Mouse (Mus musculus): ENCODE data around the gene Olfr47.
"Not testable (repeated sequence)": the region's sequence is repeated elsewhere in the genome, so short reads cannot be mapped to it uniquely, and the experiment has no call there.

Gene Olfr47

DNA sequence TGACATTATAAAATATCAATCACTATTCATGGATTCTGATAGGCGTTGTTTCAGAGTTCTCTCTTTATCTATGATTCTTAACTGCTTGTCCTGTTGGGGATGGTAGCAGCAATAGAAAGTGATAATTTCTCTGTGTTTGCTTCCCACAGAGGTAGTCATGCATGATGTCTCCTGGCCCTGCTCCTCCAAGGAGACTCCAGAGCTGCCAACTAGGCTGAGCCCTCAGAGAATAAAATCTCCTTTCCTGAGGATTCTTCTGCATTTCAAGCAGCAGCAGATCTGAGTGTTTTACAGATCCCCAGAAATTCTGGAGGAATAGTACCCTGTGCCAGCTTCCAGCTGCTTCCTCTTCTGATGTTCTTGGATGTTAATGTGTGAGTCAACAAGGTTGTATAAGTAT lies at the start of gene Olfr47:
Gene Olfr47, plus strand, starts transcription at position 275 of the 400 bp plus-strand sequence.
- not testable (repeated sequence) for DNase-seq (ENCODE audit: extremely low read depth, low read depth)

DNA sequence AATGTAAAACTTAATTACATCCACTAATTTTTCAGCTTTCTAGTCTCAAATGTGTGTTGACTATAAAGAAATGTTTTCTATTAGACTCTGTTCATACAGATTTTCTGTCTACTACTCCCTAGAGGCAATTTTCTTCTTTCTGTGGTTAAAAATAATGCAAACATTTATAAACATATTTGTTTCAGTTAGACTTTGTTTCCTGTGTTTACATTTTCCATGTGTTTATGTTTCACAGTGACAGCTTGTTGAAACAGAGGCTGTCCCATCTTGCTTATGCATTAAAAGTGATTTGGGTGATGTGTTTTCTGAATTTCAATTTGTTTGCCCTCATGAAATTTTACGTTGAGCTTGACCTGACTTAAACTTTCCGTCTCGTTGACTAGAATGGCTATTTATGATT lies 40.3 kb upstream of the Olfr47 start:
- DNase-seq (ENCODE audit: extremely low read depth, low read depth): no peak

- no peak for DNase-seq (ENCODE audit: extremely low read depth, low read depth)
These were observed 34.5 kb upstream of the Olfr47 start, which contains the start of gene Olfr435 for GRCm38 (mm10) chr6:43196781-43197180. TSS of gene Olfr435 (plus strand) at chr6:43197146.

DNA sequence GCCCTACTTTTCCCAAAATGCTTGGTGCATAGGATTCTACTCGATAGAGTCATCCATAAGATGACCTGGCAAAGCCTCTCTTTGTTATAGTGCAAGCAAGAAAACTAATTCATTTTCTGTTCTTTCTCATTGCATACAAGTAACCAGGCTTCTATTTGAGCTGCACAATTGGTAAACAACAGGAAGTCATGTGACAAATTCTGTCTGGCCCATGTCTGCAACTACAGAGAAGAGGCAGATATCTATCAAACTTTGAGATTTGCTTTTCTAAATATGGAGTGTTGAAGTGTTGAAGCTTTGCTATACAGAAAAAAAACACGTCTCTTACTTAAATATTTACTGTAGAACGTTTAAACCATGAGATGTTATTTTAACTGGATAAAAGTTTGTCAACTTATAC lies 33.2 kb upstream of the Olfr47 start:
- no peak for DNase-seq (ENCODE audit: extremely low read depth, low read depth)

- no peak for DNase-seq (ENCODE audit: extremely low read depth, low read depth)
These were observed 28.5 kb upstream of the Olfr47 start for GRCm38 (mm10) chr6:43202786-43203185.

DNA sequence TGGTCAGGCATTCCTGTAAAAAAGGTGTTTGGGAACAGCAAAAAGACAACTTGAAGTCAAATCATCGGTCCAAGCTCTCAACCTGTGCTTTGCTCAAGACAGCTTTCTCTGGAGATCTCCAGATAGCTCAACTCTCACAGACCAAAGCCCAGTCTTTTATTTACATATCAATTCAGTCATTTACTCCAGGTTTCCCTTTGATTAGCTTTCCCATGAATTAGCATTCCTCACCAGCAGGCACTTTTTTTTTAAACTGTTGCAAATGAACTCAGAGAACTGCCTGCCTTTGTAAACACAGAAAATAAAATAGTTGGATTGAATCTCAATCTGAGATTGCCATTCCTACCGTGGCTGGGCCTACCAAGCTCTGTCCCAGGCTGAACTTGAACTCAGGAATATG lies 26.0 kb upstream of the Olfr47 start:
- DNase-seq (ENCODE audit: extremely low read depth, low read depth): no peak

GRCm38 (mm10) chr6:43212873-43213272 lies 18.5 kb upstream of the Olfr47 start, which contains the start of gene Olfr434:
TSS of gene Olfr434 (plus strand) at chr6:43213021.
- not testable (repeated sequence) for DNase-seq (ENCODE audit: extremely low read depth, low read depth)

GRCm38 (mm10) chr6:43242061-43242460 lies 10.7 kb downstream of the Olfr47 start:
- DNase-seq (ENCODE audit: extremely low read depth, low read depth): no peak

- DNase-seq (ENCODE audit: extremely low read depth, low read depth): no peak
These were observed 16.1 kb downstream of the Olfr47 start for GRCm38 (mm10) chr6:43247396-43247795.

DNA sequence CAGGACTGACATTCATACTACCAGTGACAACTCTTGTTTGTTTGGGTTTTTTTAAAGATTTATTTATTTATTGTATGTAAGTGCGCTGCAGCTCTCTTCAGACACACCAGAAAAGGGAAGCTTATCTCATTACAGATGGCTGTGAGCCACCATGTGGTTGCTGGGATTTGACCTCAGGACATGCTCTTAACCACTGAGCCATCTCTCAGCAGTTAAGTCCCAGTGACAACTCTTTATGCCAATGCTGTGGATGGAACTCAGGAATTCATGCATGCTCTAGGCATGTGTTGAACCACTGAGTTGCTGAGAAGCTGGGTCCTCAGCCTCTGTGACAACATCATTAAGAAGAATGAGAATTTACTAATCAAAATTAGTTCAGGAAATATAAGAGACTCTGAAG lies 21.7 kb downstream of the Olfr47 start:
- no peak for DNase-seq (ENCODE audit: extremely low read depth, low read depth)

DNA sequence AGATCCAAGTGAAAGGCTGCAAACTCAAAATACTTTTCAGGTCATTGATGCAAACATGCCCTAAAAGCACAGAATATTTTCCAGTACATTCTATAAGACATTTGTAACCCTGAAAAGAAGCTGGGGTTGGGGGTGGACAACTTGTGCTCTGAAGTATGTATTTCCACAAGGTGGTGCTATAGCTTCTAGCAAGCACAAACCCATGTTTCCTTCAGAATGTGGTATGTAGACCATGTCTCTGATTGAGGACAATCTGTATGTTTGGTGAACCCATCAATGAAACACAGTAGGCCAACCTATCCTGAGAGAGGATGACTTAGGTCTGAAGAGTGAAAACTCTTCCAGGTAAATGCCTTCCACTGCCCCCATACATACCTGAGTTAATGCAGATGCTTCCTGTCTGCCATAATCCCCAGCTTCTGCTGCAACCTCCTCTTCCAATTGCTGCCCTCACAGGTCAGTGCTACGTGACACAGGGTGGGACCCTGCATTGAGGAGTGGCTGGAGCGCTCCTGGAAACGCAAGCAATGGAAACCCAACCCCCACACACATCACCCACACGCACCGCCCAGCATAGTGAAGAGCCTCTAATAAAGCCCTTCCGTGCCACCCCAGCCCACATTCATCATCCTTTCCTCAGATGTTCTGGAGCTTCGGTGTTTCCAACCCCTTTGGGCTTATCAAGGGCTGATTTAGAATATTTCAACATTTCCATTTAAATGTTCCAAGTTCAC lies 23.0 kb downstream of the Olfr47 start:
- no peak for DNase-seq (ENCODE audit: extremely low read depth, low read depth)

GRCm38 (mm10) chr6:43260756-43261155 lies 29.4 kb downstream of the Olfr47 start:
- no peak for DNase-seq (ENCODE audit: extremely low read depth, low read depth)

DNA sequence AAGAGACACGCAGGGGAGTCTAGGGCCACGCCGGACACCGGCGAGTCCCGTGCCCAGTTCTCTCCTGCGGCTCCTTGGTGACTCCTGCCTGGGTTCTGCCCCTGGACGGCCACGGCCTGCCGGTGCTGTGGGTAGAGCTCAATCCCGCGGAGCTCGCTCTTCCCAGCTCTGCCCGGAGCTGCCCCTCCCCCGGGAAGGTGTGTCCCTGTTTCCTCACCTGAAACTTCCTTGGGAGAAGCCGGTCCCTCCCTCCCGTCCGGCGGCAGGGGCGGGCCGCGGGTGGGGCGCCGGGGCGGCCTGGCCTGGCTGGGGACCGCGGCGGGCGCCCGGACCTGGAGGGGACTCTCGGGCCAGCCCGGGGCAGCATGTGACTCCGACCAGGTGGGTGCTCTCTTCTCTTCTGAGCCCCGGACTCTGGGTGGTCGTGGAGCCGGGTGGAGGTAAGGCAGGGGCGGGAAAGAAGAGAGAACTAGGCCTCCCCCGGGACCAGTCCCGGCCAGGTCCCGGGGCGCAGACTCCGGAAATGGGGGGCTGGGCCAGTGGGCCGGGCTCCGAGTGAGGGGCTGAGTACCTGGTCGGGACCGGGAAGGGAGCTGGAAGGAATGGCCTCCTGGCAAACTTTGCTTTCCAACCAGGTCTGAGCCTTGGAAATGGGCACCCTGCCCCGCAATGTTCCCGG lies 34.2 kb downstream of the Olfr47 start, which contains the start of gene Arhgef5:
Gene Arhgef5, plus strand, starts transcription at position 220 of the 679 bp plus-strand sequence.
- no peak for DNase-seq (ENCODE audit: extremely low read depth, low read depth)

DNA sequence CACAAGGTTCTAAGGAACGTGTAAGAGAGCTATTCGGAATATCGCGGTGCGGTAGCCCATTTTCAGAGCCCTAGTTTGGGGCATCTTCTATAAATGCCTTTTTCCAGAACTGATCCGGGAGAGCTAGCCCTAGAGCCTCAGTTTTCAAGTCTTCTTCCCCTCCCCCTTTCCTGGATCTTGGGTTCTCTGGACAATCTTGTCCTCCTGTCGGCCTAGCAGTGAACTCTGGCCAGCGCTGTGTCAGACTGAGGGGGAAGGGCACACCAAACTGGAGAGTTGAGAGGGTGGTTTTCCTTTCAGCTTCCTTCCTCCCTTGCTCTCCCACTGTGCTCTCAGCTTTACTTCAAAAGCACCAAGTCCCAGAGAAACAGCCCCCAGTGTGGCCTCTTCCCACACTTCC lies 35.0 kb downstream of the Olfr47 start:
- no peak for DNase-seq (ENCODE audit: extremely low read depth, low read depth)

GRCm38 (mm10) chr6:43272597-43272996 lies 41.3 kb downstream of the Olfr47 start:
- DNase-seq (ENCODE audit: extremely low read depth, low read depth): no peak

DNA sequence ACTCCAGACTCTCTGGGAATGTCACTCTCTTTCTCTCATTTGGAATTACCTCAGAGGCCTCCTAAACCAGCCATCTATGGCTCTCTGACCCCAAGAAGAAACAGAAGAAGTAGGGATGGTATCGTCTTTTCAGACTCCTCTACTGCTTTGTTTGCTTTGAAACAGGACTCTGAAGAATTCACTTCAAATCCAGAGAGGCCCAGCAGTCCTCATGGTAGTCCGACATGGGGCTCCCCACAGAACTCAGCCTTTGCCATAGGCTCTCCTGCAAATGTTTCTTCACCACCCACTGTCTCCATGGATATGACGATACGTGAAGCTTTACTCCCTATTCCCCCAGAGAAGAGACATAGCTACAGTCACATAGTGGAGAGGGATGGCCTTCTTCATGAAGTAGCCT lies 42.8 kb downstream of the Olfr47 start:
- no peak for DNase-seq (ENCODE audit: extremely low read depth, low read depth)

DNA sequence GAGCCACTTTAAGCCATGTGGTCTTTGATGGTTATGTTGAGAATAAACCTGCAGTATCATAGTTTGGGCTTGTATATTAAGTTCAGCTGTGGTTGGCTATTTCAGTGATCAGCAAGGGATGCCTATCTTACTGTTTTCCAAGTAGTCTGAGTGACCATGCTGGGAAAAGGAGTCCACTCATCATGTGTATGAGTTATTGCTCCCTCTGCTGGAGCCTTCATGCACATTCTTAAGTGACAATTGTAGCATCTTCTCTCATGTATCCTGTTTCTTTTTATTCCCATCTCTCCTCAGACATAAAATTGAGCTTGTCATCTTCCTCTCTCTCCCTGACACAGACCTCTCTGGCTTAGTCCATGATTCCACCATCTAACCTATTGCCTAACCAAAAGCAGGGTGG lies 46.9 kb downstream of the Olfr47 start:
- DNase-seq (ENCODE audit: extremely low read depth, low read depth): no peak

- no peak for DNase-seq (ENCODE audit: extremely low read depth, low read depth)
These were observed 49.2 kb downstream of the Olfr47 start for GRCm38 (mm10) chr6:43280481-43280880.
